Mouse (Mus musculus) midbrain, embryonic 14.5 days (tissue): Measurements from ENCODE around the gene Zfp12. TPM values are rescaled to one million over a fixed set of nuclear protein-coding genes. Genes with fewer than 3 reads are reported as not detected.

ENCODE experiments used
- ATAC-seq: fragments of 200-750 bp; cut with Nextera tagmentation; 2 replicates; pipeline ENCODE4 v1.8.0; 2017; ENCODE audit warnings: moderate number of reproducible peaks, moderate library complexity; ENCODE audit not compliant: low FRiP score, low TSS enrichment
- DNase-seq: peaks from one replicate; pipeline ENCODE4 v3.0.0-alpha.2; 2015
- H3K27ac ChIP-seq: fragments of 300-500 bp; sonication (generic); replicated peaks from 2 replicates; pipeline ENCODE4 v1.5.1; 2014; ENCODE audit warnings: mild to moderate bottlenecking, low read depth, low read length, moderate library complexity
- H3K27me3 ChIP-seq: fragments of 300-500 bp; sonication (generic); 2 replicates; pipeline ENCODE4 v1.6.1; 2014; ENCODE audit warnings: low read length, control low read depth, mixed read lengths; ENCODE audit not compliant: control insufficient read depth, insufficient read depth
- H3K36me3 ChIP-seq: fragments of 300-500 bp; sonication (generic); 2 replicates; pipeline ENCODE4 v1.6.1; 2014; ENCODE audit warnings: low read length, control low read depth; ENCODE audit not compliant: control insufficient read depth, insufficient read depth
- H3K4me1 ChIP-seq: fragments of 300-500 bp; sonication (generic); 2 replicates; pipeline ENCODE4 v1.6.1; 2014; ENCODE audit warnings: mild to moderate bottlenecking, antibody characterized with exemption, low read length, control low read depth; ENCODE audit not compliant: control insufficient read depth, insufficient read depth
- H3K4me2 ChIP-seq: fragments of 300-500 bp; sonication (generic); 2 replicates; pipeline ENCODE4 v1.6.1; 2014; ENCODE audit warnings: mild to moderate bottlenecking, low read length, moderate library complexity
- H3K4me3 ChIP-seq: fragments of 300-500 bp; sonication (generic); replicated peaks from 2 replicates; pipeline ENCODE4 v1.5.1; 2014; ENCODE audit warnings: low read depth, low read length
- H3K9ac ChIP-seq: fragments of 300-500 bp; sonication (generic); replicated peaks from 2 replicates; pipeline ENCODE4 v1.6.1; 2014; ENCODE audit warnings: mild to moderate bottlenecking, low read length, moderate library complexity
- H3K9me3 ChIP-seq: fragments of 300-500 bp; sonication (generic); 2 replicates; pipeline ENCODE4 v1.6.1; 2016; ENCODE audit warnings: low read length, control low read depth, mixed read lengths; ENCODE audit not compliant: control insufficient read depth
- WGBS: fragments of 180-500 bp; shearing (Covaris S2); extraction: QIAGEN DNeasy Blood & Tissue Kit; methylation state at CpG from one replicate; pipeline ENCODE4 v1.1.7; 2014; 5-methylcytosine and 5-hydroxymethylcytosine counted together
- polyA plus RNA-seq: library from polyadenylated mRNA; unstranded; fragments of >200 nt; fragmentation: Nextera tagmentation; extraction: Ambion mirVana; gene quantifications from 2 replicates; pipeline ENCODE4 v1.2.1, GENCODE M21; 2014

Zfp12 gene
- polyA plus RNA-seq, 1 experiment from 2014 or later = 25.2 TPM

DNA sequence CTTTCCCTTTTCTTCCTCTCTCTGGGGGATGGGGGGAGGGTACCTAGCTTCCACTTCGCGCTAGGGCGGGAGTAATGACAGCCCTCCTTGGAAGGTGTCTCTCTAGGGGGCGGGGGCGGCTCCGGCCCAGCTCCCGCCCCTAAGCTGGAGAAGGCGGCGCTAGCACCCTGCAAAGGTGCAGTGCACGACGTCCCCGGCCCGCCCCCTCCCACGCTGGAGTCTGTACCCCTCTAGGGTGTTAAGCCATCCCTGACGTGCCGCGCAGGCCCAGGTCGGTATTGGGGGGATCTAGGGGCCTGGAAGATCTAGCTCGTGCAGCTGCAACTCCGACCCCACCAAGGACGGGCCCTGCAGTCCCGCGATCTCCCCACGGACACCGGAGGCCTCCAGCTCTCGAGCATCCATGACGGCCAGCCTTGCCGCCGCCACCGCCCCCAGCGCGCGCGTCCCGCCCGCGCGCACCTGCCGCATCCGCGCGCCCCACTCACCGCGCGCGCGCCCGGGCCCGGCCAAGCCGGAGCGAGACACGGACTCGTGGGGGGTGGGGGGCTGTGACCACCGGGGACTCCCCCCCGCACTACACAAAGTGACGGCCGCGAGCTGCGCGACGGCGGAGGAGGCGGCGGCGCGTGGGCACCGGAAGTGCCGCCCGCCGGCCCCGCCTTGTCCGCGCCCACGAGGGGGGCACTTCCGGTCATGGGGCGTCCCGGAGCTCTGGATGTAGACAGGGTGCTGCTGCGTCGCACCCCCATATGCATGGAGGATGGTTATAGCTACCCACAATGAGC, 34.6 kb downstream of the Zfp12 start, which contains the start of gene Zfp316:
Gene Zfp316, minus strand, starts transcription at position 660 of the 788 bp plus-strand sequence.
- peaks cover 16% of the 10 kb centered on the region for H3K4me1 ChIP-seq
- under 1% methylated on average over 68 of the region's 79 CpGs for WGBS
- peak within 1 kb of the TSS; percentile 96 for H3K9ac ChIP-seq
- DNase-seq (peak; percentile 92), ATAC-seq (peak; percentile 79)
- no peaks in the 10 kb centered on the region for H3K9me3 ChIP-seq
- no peaks in the 10 kb centered on the region for H3K27me3 ChIP-seq
- H3K27ac ChIP-seq = peak within 1 kb of the TSS; percentile 86
- peak within 1 kb of the TSS; percentile 65 for H3K4me2 ChIP-seq
- H3K4me3 ChIP-seq = peak within 1 kb of the TSS; percentile 92
- H3K36me3 ChIP-seq = peaks cover 3% of the 10 kb centered on the region

- ATAC-seq (peak; percentile 41; the same call in 1 of the 2 replicates), DNase-seq (no peak)
- 2% methylated on average over 12 of the region's 12 CpGs for WGBS
- H3K36me3 ChIP-seq = no peaks in the 10 kb centered on the region
- H3K4me2 ChIP-seq = peak overlapping the region; percentile 65
- H3K27me3 ChIP-seq = no peaks in the 10 kb centered on the region
- H3K4me3 ChIP-seq = peak overlapping the region; percentile 92
- no peaks in the 10 kb centered on the region for H3K9me3 ChIP-seq
- H3K4me1 ChIP-seq = peaks cover 16% of the 10 kb centered on the region
- peak overlapping the region; percentile 96 for H3K9ac ChIP-seq
- peak overlapping the region; percentile 86 for H3K27ac ChIP-seq
Observed at GRCm38 (mm10) chr5:143270151-143270519, 35.2 kb downstream of the Zfp12 start.

GRCm38 (mm10) chr5:143271642-143272041, 36.7 kb downstream of the Zfp12 start:
- ATAC-seq (no peak), DNase-seq (no peak)
- 93% methylated on average over 6 of the region's 6 CpGs for WGBS
- H3K9ac ChIP-seq = no peak overlapping the region
- H3K4me2 ChIP-seq = no peak overlapping the region
- no peaks in the 10 kb centered on the region for H3K9me3 ChIP-seq
- H3K4me1 ChIP-seq = peaks cover 16% of the 10 kb centered on the region
- H3K27me3 ChIP-seq = no peaks in the 10 kb centered on the region
- no peak overlapping the region for H3K4me3 ChIP-seq
- no peaks in the 10 kb centered on the region for H3K36me3 ChIP-seq
- no peak overlapping the region for H3K27ac ChIP-seq

DNA sequence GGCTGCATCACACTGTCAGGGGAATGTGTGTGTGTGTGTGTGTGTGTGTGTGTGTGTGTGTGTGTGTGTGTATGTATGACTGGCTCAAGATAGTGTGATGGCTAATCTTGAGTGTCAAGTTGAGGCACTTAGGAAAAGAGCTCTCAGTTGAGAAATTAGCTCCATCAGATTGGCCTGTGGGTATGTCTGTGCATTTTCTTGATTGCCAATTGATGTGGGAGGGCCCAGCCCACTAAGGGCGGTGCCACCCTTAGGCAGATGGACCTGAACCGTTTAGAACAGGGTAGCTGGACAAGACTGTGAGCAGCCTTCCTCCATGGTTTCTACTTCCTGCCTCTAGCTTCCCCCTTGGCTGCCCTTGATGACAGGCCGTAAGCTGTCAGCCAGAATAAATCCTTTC, 37.1 kb downstream of the Zfp12 start:
- no peak for ATAC-seq

DNA sequence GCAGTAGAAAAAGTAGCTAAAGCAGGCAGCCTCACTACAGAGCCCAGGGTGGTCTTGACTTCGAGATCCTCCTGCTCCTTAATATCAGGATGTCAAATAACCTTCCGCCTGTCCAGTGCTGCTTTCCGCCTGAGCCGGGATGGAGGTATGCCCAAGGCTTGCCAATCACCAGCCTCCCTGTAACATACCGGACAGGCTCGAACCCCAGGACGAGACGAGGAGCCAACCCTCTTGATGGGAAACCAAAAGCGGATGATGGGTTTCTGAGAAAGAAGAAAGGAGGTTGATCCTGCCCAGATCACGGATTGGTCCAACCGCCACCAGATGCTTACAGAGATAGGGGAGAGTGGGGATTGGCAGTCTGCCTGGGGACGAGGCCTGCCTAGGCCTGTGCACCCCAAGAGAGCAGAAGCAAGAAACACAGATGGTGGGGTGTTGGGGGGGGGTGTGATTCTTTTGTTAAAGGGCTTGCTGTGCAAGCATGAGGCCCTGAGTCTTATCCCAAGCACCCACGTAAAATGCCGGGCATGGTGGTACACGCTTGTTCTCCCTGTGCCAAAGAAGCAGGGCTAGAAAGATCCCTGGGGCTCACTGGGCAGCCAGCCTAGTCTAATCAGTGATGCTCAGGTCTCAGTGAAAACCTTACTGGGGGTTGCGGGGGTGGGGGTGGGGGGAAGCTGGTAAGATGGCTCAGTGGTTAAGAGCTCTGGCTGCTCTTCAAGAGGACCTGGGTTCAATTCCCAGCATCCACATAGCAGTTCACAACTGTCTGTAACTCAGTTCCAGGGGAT, 37.8 kb downstream of the Zfp12 start:
- H3K9ac ChIP-seq = no peak overlapping the region
- DNase-seq (no peak), ATAC-seq (no peak)
- no peaks in the 10 kb centered on the region for H3K9me3 ChIP-seq
- 89% methylated on average over 16 of the region's 16 CpGs for WGBS
- H3K4me3 ChIP-seq = no peak overlapping the region
- H3K27ac ChIP-seq = no peak overlapping the region
- H3K4me1 ChIP-seq = peaks cover 16% of the 10 kb centered on the region
- H3K27me3 ChIP-seq = no peaks in the 10 kb centered on the region
- H3K4me2 ChIP-seq = no peak overlapping the region
- H3K36me3 ChIP-seq = no peaks in the 10 kb centered on the region

More for the DNA sequence above, 37.1 kb downstream of the Zfp12 start:
- no peak overlapping the region for H3K27ac ChIP-seq
- no peak overlapping the region for H3K4me3 ChIP-seq
- no peaks in the 10 kb centered on the region for H3K36me3 ChIP-seq
- H3K27me3 ChIP-seq = no peaks in the 10 kb centered on the region
- H3K9ac ChIP-seq = no peak overlapping the region
- H3K4me1 ChIP-seq = peaks cover 16% of the 10 kb centered on the region
- WGBS = 78% methylated on average over 3 of the region's 3 CpGs
- no peak overlapping the region for H3K4me2 ChIP-seq
- DNase-seq = no peak
- no peaks in the 10 kb centered on the region for H3K9me3 ChIP-seq

DNA sequence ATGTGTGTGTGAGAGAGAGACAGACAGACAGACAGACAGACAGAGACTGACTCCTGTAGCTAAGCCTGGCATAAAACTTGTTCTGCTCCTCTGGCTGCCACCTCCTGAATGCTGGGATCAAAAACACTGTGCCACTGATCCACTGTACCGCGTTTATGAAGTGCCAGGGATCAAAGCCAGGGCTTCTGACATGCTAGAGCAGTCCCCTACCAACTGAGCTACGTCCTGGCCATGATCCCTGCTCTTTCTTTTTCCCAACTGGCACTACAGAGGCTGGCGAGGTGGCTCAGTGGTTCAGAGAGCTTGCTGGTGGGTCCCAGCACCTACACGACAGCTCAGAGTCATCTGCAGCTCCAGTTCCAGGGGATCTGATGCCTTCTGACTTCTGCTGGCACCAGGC, 40.8 kb downstream of the Zfp12 start:
- no peak overlapping the region for H3K4me2 ChIP-seq
- H3K36me3 ChIP-seq = no peaks in the 10 kb centered on the region
- H3K4me3 ChIP-seq = no peak overlapping the region
- 54% methylated on average over 5 of the region's 5 CpGs for WGBS
- no peaks in the 10 kb centered on the region for H3K27me3 ChIP-seq
- H3K4me1 ChIP-seq = peaks cover 2% of the 10 kb centered on the region; the same call in 1 of the 2 replicates
- H3K27ac ChIP-seq = no peak overlapping the region
- no peaks in the 10 kb centered on the region for H3K9me3 ChIP-seq
- DNase-seq (no peak), ATAC-seq (no peak)
- no peak overlapping the region for H3K9ac ChIP-seq

- WGBS = 31% methylated on average over 10 of the region's 10 CpGs
- Histone ChIP-seq H3K36me3 (no peaks in the 10 kb centered on the region), H3K9ac (no peak overlapping the region), H3K4me3 (no peak overlapping the region), H3K27me3 (0 out of 2 replicates have a peak, but pooled peaks cover 4% of the 10 kb centered on the region), H3K27ac (no peak overlapping the region), H3K4me2 (no peak overlapping the region), H3K4me1 (no peaks in the 10 kb centered on the region), H3K9me3 (no peaks in the 10 kb centered on the region)
- ATAC-seq (no peak), DNase-seq (no peak)
Observed at GRCm38 (mm10) chr5:143279247-143279646, 44.3 kb downstream of the Zfp12 start.

- no peak overlapping the region for H3K27ac ChIP-seq
- H3K4me3 ChIP-seq = no peak overlapping the region
- H3K4me2 ChIP-seq = no peak overlapping the region
- no peak for DNase-seq
- no peak overlapping the region for H3K9ac ChIP-seq
- no peak for ATAC-seq
- H3K9me3 ChIP-seq = no peaks in the 10 kb centered on the region
- 0 out of 2 replicates have a peak, but pooled peaks cover 4% of the 10 kb centered on the region for H3K36me3 ChIP-seq
- peaks cover 38% of the 10 kb centered on the region for H3K27me3 ChIP-seq
- 48% methylated on average over 6 of the region's 6 CpGs for WGBS
- H3K4me1 ChIP-seq = 0 out of 2 replicates have a peak, but pooled peaks cover 3% of the 10 kb centered on the region
Observed at GRCm38 (mm10) chr5:143284762-143285161, 49.8 kb downstream of the Zfp12 start.
